Mouse (Mus musculus): ENCODE data around the gene Klk10. TPM values are rescaled to one million over a fixed set of nuclear protein-coding genes. Genes with fewer than 3 reads are reported as not detected.

Klk10 gene
- 0.15 and 0.91 TPM in 2 replicates for polyA plus RNA-seq (2012; rRNA removed)

DNA sequence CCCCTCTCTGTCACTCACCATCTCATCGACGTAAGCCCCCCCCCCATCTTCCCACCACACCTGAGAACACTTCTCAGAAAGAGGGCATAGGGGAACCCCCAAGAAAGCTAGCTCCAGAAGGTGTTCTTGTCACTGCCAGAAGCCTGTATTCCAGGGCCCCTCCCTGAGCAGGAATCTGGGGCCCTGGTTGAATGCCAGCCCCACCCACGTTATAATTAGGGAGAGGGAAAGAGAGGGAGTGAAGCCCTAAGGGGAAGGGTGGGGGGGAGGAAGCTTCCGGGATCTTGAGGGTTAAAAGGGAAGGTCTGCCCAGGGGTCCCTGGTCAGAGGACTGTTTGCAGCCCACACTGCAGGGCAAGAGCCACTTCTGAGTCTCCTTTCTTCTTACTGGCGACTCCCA, at the start of gene Klk10:
Klk10 (plus strand) TSS at position 290 of the 400 bp plus-strand sequence.

DNA sequence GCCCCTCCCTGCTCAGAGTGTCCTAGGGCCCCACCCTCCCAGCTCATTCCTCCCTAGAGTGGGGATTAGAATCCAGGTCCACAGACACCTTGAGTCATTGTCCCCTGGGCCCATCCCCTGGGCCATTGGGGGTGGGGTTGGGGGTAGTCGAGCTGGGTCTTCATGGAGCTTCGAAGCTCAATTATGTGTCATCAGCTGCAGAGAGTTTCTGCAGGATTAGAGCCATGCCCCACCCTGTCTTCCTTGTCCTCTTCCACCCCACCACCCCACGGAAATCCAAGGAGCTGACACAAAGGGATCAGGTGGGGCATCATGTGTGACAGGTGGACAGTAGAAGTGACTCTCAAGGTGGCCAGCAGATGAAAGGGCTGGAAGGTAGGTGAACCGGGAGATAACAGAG, 12.2 kb upstream of the Klk10 start, which contains the start of gene Klk12:
Klk12 (plus strand) TSS at position 301 of the 400 bp plus-strand sequence.

DNA sequence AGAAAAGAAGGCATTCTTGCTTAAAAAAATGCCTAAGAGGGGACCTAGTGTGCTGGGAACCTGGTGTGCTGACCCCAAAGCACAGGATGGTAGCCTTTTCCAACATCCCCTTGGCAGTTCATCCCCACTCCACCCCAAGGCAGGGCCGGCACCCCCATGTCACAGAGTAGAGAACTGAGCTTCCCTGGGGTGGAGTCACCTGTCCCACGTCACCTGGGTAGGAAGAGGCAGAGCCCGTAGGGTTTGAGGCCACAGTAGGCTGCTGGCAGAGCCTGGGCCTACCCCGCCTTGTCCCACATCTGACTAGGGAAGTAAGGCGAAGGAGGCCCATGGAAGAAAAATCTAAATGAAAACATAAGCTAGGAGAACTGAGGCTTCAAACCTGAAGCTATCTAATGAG, 6.5 kb upstream of the Klk10 start, which contains the start of gene Klk11:
Klk11 (plus strand) TSS at position 241 of the 400 bp plus-strand sequence.

DNA sequence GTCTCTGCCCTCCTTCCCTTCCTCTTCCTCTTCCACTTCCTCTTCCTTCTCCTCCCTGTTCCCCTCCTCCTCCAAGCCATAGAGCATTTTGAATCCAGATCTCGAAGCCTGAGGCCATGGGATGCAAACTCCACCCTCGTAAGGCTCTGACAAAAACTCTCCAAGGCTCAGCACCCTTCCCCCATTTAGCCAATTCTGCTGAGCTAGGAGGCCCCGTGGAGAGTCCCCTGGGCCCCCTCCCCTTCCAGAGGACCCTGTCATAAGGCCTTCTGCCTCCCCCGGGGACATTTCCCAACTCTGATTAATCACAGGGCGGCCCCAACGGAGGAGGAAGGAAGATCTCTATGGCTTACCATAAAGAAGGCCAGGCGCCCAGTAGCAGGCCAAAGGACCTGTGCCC, 10.8 kb downstream of the Klk10 start, which contains the start of gene Klk9:
Klk9 (plus strand) TSS at position 301 of the 400 bp plus-strand sequence.

DNA sequence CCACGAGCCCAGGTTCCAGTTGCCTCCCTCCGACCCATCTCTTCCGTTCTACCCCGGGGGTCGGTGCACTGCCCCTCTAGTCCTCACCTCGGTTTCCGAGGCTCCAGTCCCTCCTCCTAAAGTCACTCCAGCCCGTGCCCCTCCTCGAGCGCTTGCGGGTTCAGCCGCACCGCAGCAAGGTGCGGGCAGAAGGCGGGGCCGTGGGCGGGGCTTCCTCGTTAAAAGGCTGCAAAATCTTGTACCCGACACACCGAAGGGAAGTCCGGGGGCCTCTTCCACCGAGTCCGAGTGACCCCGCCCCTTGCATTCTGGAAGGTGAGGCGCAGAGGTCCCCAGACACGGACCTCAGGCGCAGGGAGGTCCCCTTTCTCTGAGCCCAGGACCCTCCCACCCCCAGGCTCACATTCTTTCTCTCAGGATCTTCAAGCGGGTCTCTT, 16.5 kb downstream of the Klk10 start, which contains the start of gene Klk8:
Klk8 (plus strand) TSS at position 245 of the 437 bp plus-strand sequence.

DNA sequence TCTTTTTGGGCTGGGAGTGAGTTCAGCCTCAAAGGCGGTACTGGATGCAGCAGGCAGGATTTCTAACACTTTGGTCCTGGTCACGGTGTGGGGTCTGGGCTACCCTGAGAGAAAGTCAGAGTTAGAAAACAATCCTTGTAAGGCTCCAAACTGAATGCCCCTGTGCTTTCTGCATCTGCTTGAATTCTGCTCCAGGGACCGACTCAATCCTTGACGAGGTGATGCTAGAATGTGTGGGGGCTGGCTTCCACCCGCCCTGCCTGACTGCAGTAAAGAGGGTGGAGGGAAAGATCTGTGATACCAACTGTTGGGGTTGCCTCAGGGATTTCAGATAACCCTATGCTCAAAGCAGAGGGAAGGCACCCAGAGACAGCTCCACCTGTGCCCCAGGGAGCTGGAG, 30.2 kb downstream of the Klk10 start, which contains the start of gene Klk7:
Klk7 (plus strand) TSS at position 301 of the 400 bp plus-strand sequence.

DNA sequence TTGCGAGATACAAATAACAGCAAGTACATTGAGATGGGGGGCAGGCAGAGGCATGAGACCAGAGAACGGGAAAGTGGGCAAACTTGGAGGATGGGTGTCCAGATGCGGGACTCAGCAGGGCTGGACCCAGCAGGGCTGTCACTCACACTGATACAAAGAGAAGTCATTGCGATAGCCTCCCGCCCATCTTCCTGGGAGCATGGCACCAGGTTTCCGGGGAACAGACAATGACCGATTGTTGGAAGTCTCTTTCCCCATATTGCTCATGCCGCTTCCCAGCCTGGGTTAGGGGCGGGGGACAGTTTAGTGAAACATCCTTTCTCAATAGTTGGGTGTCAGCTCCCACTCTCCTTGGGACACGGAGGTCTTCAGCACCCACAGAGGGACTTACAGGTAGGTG, 43.4 kb downstream of the Klk10 start, which contains the start of gene Klk6:
Klk6 (plus strand) TSS at position 301 of the 400 bp plus-strand sequence.

Other genes with a start within 250 kb of the Klk10 start
- gene Cd33, start 236.6 kb upstream of the Klk10 start, polyA plus RNA-seq (2012; rRNA removed): 1.4 and 1.5 TPM in 2 replicates
- 9.2 and 13.1 TPM in 2 replicates for gene Zfp658, start 218.8 kb upstream of the Klk10 start, polyA plus RNA-seq (2012; rRNA removed)
- 5.6 and 7.6 TPM in 2 replicates for gene Zfp719, start 201.4 kb upstream of the Klk10 start, polyA plus RNA-seq (2012; rRNA removed)
- 0.29 and 0.45 TPM in 2 replicates for gene Zfp819, start 173.9 kb upstream of the Klk10 start, polyA plus RNA-seq (2012; rRNA removed)
- 0.04 TPM in 1 of 2 replicates, not detected in the other for gene Ceacam18, start 146.3 kb upstream of the Klk10 start, polyA plus RNA-seq (2012; rRNA removed)
- gene Siglece, start 120.9 kb upstream of the Klk10 start, polyA plus RNA-seq (2012; rRNA removed): 0.37 and 0.43 TPM in 2 replicates
- gene Ctu1, start 109.0 kb upstream of the Klk10 start, polyA plus RNA-seq (2012; rRNA removed): 20.2 and 24.4 TPM in 2 replicates
- gene Klk14, start 90.6 kb upstream of the Klk10 start, polyA plus RNA-seq (2012; rRNA removed): 0.10 and 0.16 TPM in 2 replicates
- 0.09 TPM in 1 of 2 replicates, not detected in the other for gene Klk13, start 68.5 kb upstream of the Klk10 start, polyA plus RNA-seq (2012; rRNA removed)
- not detected in 2 replicates for gene Klk12, start 12.1 kb upstream of the Klk10 start, polyA plus RNA-seq (2012; rRNA removed)
- gene Klk11, start 6.4 kb upstream of the Klk10 start, polyA plus RNA-seq (2012; rRNA removed): 0.23 TPM in 1 of 2 replicates, not detected in the other
- 0.09 TPM in 1 of 2 replicates, not detected in the other for gene Klk9, start 10.9 kb downstream of the Klk10 start, polyA plus RNA-seq (2012; rRNA removed)
- 5.6 and 7.1 TPM in 2 replicates for gene Klk8, start 16.5 kb downstream of the Klk10 start, polyA plus RNA-seq (2012; rRNA removed)
- 0.04 and 0.05 TPM in 2 replicates for gene Klk7, start 30.3 kb downstream of the Klk10 start, polyA plus RNA-seq (2012; rRNA removed)
- gene Klk6, start 43.5 kb downstream of the Klk10 start, polyA plus RNA-seq (2012; rRNA removed): not detected in 2 replicates
- gene Klk5, start 60.9 kb downstream of the Klk10 start, polyA plus RNA-seq (2012; rRNA removed): not detected in 2 replicates
- 0.33 and 0.58 TPM in 2 replicates for gene Klk4, start 100.1 kb downstream of the Klk10 start, polyA plus RNA-seq (2012; rRNA removed)
- gene Klk15, start 152.7 kb downstream of the Klk10 start, polyA plus RNA-seq (2012; rRNA removed): not detected in 2 replicates
- not detected in 2 replicates for gene Klk1b8, start 169.6 kb downstream of the Klk10 start, polyA plus RNA-seq (2012; rRNA removed)
- not detected in 2 replicates for gene Klk1b1, start 185.7 kb downstream of the Klk10 start, polyA plus RNA-seq (2012; rRNA removed)
- gene Klk1b9, start 195.0 kb downstream of the Klk10 start, polyA plus RNA-seq (2012; rRNA removed): not detected in 2 replicates
- gene Klk1b11, start 214.8 kb downstream of the Klk10 start, polyA plus RNA-seq (2012; rRNA removed): not detected in 2 replicates
- 0.06 TPM in 1 of 2 replicates, not detected in the other for gene Klk1b26, start 231.1 kb downstream of the Klk10 start, polyA plus RNA-seq (2012; rRNA removed)

Measured in central nervous system, embryonic 14 days (tissue).